25 mouse cellular contexts compared by ENCODE assay signal in the genomic region with DNA sequence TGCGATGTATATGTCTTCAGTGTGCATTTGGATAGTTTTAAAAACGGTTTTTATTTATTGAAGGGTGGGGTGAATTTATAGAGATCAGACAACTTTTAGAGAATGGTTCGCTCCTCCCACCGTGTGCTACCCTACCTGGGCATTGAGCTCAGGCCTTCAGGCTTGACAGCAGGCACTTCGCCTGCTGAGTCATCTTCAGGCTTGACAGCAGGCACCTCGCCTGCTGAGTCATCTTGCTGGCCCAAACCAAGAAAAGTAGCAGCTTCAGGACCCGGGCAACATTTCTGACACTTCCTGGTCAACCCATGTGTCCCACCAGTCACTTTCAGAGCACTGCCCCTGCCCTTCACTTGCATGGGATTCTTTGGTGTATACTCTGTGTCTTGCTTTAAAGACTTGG. TPM values are rescaled to one million over a fixed set of nuclear protein-coding genes. Genes with fewer than 3 reads are reported as not detected.
DNase-seq lines count a peak whose midpoint lies in the region; ATAC-seq and TF ChIP-seq lines count a peak whose summit lies in the region.
"Had no signal": no experiment of that assay in that cellular context is flagged by ENCODE, and none has a peak within 500 bp of the region (broad histone marks: within the 10 kb centered on the region; RNA-seq: fewer than 3 reads in every experiment).

No protein-coding gene starts in this region.

- no peaks in the 10 kb centered on the region for H3K4me1 ChIP-seq in midbrain, embryonic 11.5 days (ENCODE audit: control insufficient read depth, insufficient read depth, low read length)
- H3K4me1 ChIP-seq in midbrain, embryonic 16.5 days (ENCODE audit: control insufficient read depth, insufficient read depth, low read length), result no peaks in the 10 kb centered on the region
- H3K4me1 ChIP-seq in G1E (ENCODE audit: insufficient read depth, low read depth, low read length), result peaks cover 24% of the 10 kb centered on the region
- H3K4me1 ChIP-seq: forebrain, embryonic 12.5 days; hindbrain, embryonic 15.5 days; intestine, embryonic 15.5 days; kidney, embryonic 15.5 days; limb, embryonic 13.5 days had no signal

- no peaks in the 10 kb centered on the region for H3K27me3 ChIP-seq in midbrain, embryonic 11.5 days (ENCODE audit: control insufficient read depth, insufficient read depth, low read length)
- H3K27me3 ChIP-seq in midbrain, embryonic 16.5 days (ENCODE audit: control insufficient read depth, insufficient read depth, low read depth, low read length), result no peaks in the 10 kb centered on the region
- H3K27me3 ChIP-seq in G1E (ENCODE audit: insufficient read depth, low read length), result peaks cover 25% of the 10 kb centered on the region
- H3K27me3 ChIP-seq: forebrain, embryonic 12.5 days; hindbrain, embryonic 15.5 days; intestine, embryonic 15.5 days; kidney, embryonic 15.5 days; limb, embryonic 13.5 days had no signal

- H3K4me3 ChIP-seq in midbrain, embryonic 11.5 days (ENCODE audit: low read depth, low read length), result no peak overlapping the region
- H3K4me3 ChIP-seq in midbrain, embryonic 16.5 days (ENCODE audit: low read depth, low read length), result no peak overlapping the region
- H3K4me3 ChIP-seq in G1E (ENCODE audit: low read depth, low read length), result no peak overlapping the region; the same call in 1 of the 2 replicates
- H3K4me3 ChIP-seq in gastrocnemius, adult 2 months, result no peak overlapping the region
- H3K4me3 ChIP-seq: forebrain, embryonic 12.5 days; hindbrain, embryonic 15.5 days; intestine, embryonic 15.5 days; kidney, embryonic 15.5 days; limb, embryonic 13.5 days had no signal

- H3K27ac ChIP-seq in midbrain, embryonic 11.5 days (ENCODE audit: low read depth, low read length), result no peak overlapping the region
- H3K27ac ChIP-seq in midbrain, embryonic 16.5 days (ENCODE audit: low read length), result no peak overlapping the region
- H3K27ac ChIP-seq in gastrocnemius, adult 2 months, result no peak overlapping the region
- H3K27ac ChIP-seq: forebrain, embryonic 12.5 days; hindbrain, embryonic 15.5 days; intestine, embryonic 15.5 days; kidney, embryonic 15.5 days; limb, embryonic 13.5 days had no signal

- 88% methylated on average over 7 of the region's 7 CpGs for WGBS in midbrain, embryonic 11.5 days
- WGBS in midbrain, embryonic 16.5 days, result 90% methylated on average over 7 of the region's 7 CpGs

- TF ChIP-seq CTCF in G1E (IDR thresholded peaks at IDR 0.05; ENCODE audit: low read depth, low read length), result no peak
- TF ChIP-seq CTCF in gastrocnemius, adult 2 months (IDR thresholded peaks at IDR 0.05), result no peak

- H3K9me3 ChIP-seq in midbrain, embryonic 11.5 days (ENCODE audit: control insufficient read depth, low read length), result no peaks in the 10 kb centered on the region
- H3K9me3 ChIP-seq in midbrain, embryonic 16.5 days (replicated peaks; ENCODE audit: control insufficient read depth, low read length, poor library complexity, severe bottlenecking), result no peaks in the 10 kb centered on the region
- peaks cover 5% of the 10 kb centered on the region for H3K9me3 ChIP-seq in G1E (replicated peaks)
- H3K9me3 ChIP-seq: forebrain, embryonic 12.5 days; hindbrain, embryonic 15.5 days; intestine, embryonic 15.5 days; kidney, embryonic 15.5 days had no signal

- H3K9ac ChIP-seq in midbrain, embryonic 11.5 days (ENCODE audit: low read length), result no peak overlapping the region
- no peak overlapping the region for H3K9ac ChIP-seq in midbrain, embryonic 16.5 days (ENCODE audit: low read depth, low read length)
- H3K9ac ChIP-seq: forebrain, embryonic 12.5 days; hindbrain, embryonic 15.5 days; intestine, embryonic 15.5 days; kidney, embryonic 15.5 days; limb, embryonic 13.5 days had no signal

- ATAC-seq in midbrain, embryonic 11.5 days (ENCODE audit: low FRiP score), result no peak
- no peak for ATAC-seq in midbrain, embryonic 16.5 days
- ATAC-seq in G1E (ENCODE audit: extremely low read depth, insufficient number of reproducible peaks, low FRiP score, poor library complexity, severe bottlenecking), result peak; percentile 25; the same call in 1 of the 2 replicates
- ATAC-seq: intestine, embryonic 15.5 days had no signal

- DNase-seq in midbrain, embryonic 11.5 days (ENCODE audit: low spot score, missing footprints), result peak; percentile 66
- peak; percentile 27 for DNase-seq in G1E (ENCODE audit: low spot score)
- DNase-seq in c-Kit-negative CD71-positive TER-119-positive erythroid progenitor cells, embryonic 14.5 days (ENCODE audit: low read depth, low spot score), result peak; percentile 56
- DNase-seq in spleen, postnatal 36 days (ENCODE audit: low spot score in 2 of 2), result no peak
- no peak for DNase-seq in gastrocnemius, postnatal 10 days
- DNase-seq in gastrocnemius, adult 2 months, result no peak
- DNase-seq: cerebellum, adult 11-12 months; cerebellum, postnatal 25 days; gastrocnemius, postnatal 14 days; heart, adult 18-20 months; heart, postnatal 4 days; kidney, postnatal 4 days; lung, adult 2 months had no signal

- intact Hi-C loops in gastrocnemius, adult 2 months (cut with DNase I), result no loop called here

- no peak overlapping the region for H3K4me2 ChIP-seq in midbrain, embryonic 11.5 days
- no peak overlapping the region for H3K4me2 ChIP-seq in midbrain, embryonic 16.5 days (ENCODE audit: low read length)
- H3K4me2 ChIP-seq: forebrain, embryonic 12.5 days; hindbrain, embryonic 15.5 days; intestine, embryonic 15.5 days; kidney, embryonic 15.5 days; limb, embryonic 13.5 days had no signal

- no peaks in the 10 kb centered on the region for H3K36me3 ChIP-seq in midbrain, embryonic 11.5 days (ENCODE audit: control insufficient read depth, insufficient read depth, low read length)
- no peaks in the 10 kb centered on the region for H3K36me3 ChIP-seq in midbrain, embryonic 16.5 days (ENCODE audit: control insufficient read depth, insufficient read depth, low read length)
- no peaks in the 10 kb centered on the region for H3K36me3 ChIP-seq in G1E (replicated peaks)
- H3K36me3 ChIP-seq: forebrain, embryonic 12.5 days; hindbrain, embryonic 15.5 days; intestine, embryonic 15.5 days; kidney, embryonic 15.5 days; limb, embryonic 13.5 days had no signal

RNA-seq across cellular contexts. Expression of a gene that starts 12.3 kb away (rescaled TPM):
- polyA plus RNA-seq in midbrain, embryonic 11.5 days (2014; fragmentation: Nextera tagmentation; extraction: Ambion mirVana), result not detected in 2 replicates
- polyA plus RNA-seq in midbrain, embryonic 16.5 days (2015; fragmentation: Nextera tagmentation; extraction: Ambion mirVana), result not detected in 2 replicates
- total RNA-seq in G1E (2014; fragmentation: Nextera tagmentation), result 0.23 TPM in 1 of 2 replicates, not detected in the other
- total RNA-seq in G1E (2017), result 0.12 and 0.16 TPM in 2 replicates
- polyA plus RNA-seq in G1E (2012), result not detected in 2 replicates
- total RNA-seq in gastrocnemius, postnatal 10 days (2021), result not detected
- total RNA-seq in gastrocnemius, adult 2 months (2021), result not detected
- total RNA-seq: gastrocnemius, postnatal 14 days; heart, adult 18-20 months; heart, postnatal 4 days; megakaryocyte-erythroid progenitor cell, adult 5-6 weeks; midbrain, postnatal 0 days had no signal
- polyA plus RNA-seq: brain, embryonic 14.5 days; forebrain, embryonic 12.5 days; heart, embryonic 14.5 days; lung, adult 2 months; midbrain, postnatal 0 days had no signal

RNA-seq across cellular contexts. Expression of a gene that starts 22.2 kb away (rescaled TPM):
- polyA plus RNA-seq in midbrain, embryonic 11.5 days (2014; fragmentation: Nextera tagmentation; extraction: Ambion mirVana), result 29.2 and 29.4 TPM in 2 replicates
- 28.9 and 34.4 TPM in 2 replicates for polyA plus RNA-seq in midbrain, embryonic 16.5 days (2015; fragmentation: Nextera tagmentation; extraction: Ambion mirVana)
- total RNA-seq in G1E (2014; fragmentation: Nextera tagmentation) (87.4 and 89.5 TPM in 2 replicates), G1E (2017) (41.9 and 54.9 TPM in 2 replicates)
- polyA plus RNA-seq in G1E (2012), result 35.3 and 35.5 TPM in 2 replicates
- 10 to 100 TPM; 22.1 to 25.9 TPM for total RNA-seq in gastrocnemius, postnatal 10 days (2021)
- total RNA-seq in gastrocnemius, adult 2 months (2021), result 10 to 100 TPM; 19.0 to 19.8 TPM

RNA-seq across cellular contexts. Expression of a gene that starts 45.5 kb away (rescaled TPM):
- polyA plus RNA-seq in midbrain, embryonic 11.5 days (2014; fragmentation: Nextera tagmentation; extraction: Ambion mirVana), result 10.8 and 11.9 TPM in 2 replicates
- 11.6 and 12.5 TPM in 2 replicates for polyA plus RNA-seq in midbrain, embryonic 16.5 days (2015; fragmentation: Nextera tagmentation; extraction: Ambion mirVana)
- total RNA-seq in G1E (2014; fragmentation: Nextera tagmentation) (21.4 and 26.6 TPM in 2 replicates), G1E (2017) (19.8 and 21.5 TPM in 2 replicates)
- 3.0 TPM in 2 replicates for polyA plus RNA-seq in G1E (2012)
- total RNA-seq in gastrocnemius, postnatal 10 days (2021), result 1 to 10 TPM; 6.9 to 8.6 TPM
- 1 to 10 TPM; 3.6 to 4.0 TPM for total RNA-seq in gastrocnemius, adult 2 months (2021)

RNA-seq across cellular contexts. Expression of a gene that starts 45.8 kb away (rescaled TPM):
- not detected in 2 replicates for polyA plus RNA-seq in midbrain, embryonic 11.5 days (2014; fragmentation: Nextera tagmentation; extraction: Ambion mirVana)
- polyA plus RNA-seq in midbrain, embryonic 16.5 days (2015; fragmentation: Nextera tagmentation; extraction: Ambion mirVana), result not detected in 2 replicates
- total RNA-seq in G1E (2014; fragmentation: Nextera tagmentation), result 0.53 TPM in 1 of 2 replicates, not detected in the other
- 0.05 and 0.17 TPM in 2 replicates for total RNA-seq in G1E (2017)
- polyA plus RNA-seq in G1E (2012), result not detected in 2 replicates
- not detected for total RNA-seq in gastrocnemius, postnatal 10 days (2021)
- total RNA-seq in gastrocnemius, adult 2 months (2021), result not detected
- total RNA-seq: gastrocnemius, postnatal 14 days; heart, adult 18-20 months; heart, postnatal 4 days; layer of hippocampus, postnatal 25 days; left cerebral cortex, postnatal 10 days; megakaryocyte-erythroid progenitor cell, adult 5-6 weeks; midbrain, postnatal 0 days had no signal
- polyA plus RNA-seq: brain, embryonic 14.5 days; forebrain, embryonic 12.5 days; heart, embryonic 14.5 days; hindbrain, embryonic 15.5 days; intestine, embryonic 15.5 days; kidney, embryonic 15.5 days; limb, embryonic 13.5 days; lung, adult 2 months; midbrain, postnatal 0 days had no signal

Comparison
In these comparisons a context has a peak if more than half of its experiments do, and no peak if none do; other contexts are left out.
1. DNase-seq: peak in midbrain, embryonic 11.5 days (single experiment), G1E (single experiment) and c-Kit-negative CD71-positive TER-119-positive erythroid progenitor cells, embryonic 14.5 days (single experiment); none in spleen, postnatal 36 days (0 of 2), gastrocnemius, postnatal 10 days (single experiment) and gastrocnemius, adult 2 months (single experiment).